Mouse (Mus musculus): ENCODE data around the gene Slc35e2.

Gene Slc35e2

GRCm38 (mm10) chr4:155575521-155575920 is 25.7 kb upstream of the Slc35e2 start:
- no peak for DNase-seq (ENCODE audit: low read depth, low spot score)

GRCm38 (mm10) chr4:155577132-155577531 is 24.1 kb upstream of the Slc35e2 start:
- DNase-seq (ENCODE audit: low read depth, low spot score) = no peak

GRCm38 (mm10) chr4:155577741-155578140 is 23.5 kb upstream of the Slc35e2 start:
- DNase-seq (ENCODE audit: low read depth, low spot score) = no peak

DNA sequence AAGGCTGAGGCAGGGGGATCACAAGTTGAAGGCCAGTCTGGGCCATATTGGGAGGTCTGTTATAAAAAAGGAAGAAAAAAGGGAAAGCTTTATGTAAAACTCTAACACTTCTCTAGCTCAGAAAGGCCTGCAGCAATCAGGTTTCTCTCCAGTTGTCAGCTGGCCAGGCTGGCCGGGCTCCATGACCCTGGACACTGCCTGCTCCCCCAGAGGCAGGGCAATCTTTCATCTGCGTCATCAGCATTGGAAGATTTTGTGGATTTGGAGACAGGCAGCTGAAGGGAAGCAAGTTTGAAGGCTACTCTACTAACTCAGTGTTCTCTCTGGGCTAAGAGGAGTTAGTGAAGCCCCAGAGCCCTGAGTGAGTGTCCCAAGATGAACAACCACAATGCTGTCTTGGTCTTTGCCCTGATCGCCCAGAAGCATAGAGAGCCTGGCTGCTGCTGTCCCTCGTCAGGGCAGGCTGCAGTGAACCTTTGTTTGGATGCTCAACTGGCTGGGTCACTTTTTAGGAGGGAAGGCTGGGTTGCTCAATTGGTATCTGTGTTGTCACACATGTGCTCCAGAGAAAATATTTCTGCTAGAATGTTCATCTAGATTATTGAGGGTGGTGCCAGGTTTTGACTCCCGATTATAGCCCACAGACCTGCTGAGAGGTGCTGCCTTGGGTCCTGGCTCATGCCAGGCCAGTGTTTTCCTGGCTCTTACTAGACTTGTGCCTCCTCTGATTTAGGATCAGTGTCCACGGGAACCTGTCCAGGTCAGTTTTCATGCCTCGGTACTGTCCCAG is 22.7 kb upstream of the Slc35e2 start:
- DNase-seq (ENCODE audit: low read depth, low spot score) = no peak

- DNase-seq (ENCODE audit: low read depth, low spot score) = peak; percentile 63
Observed at GRCm38 (mm10) chr4:155580420-155580819, 20.8 kb upstream of the Slc35e2 start.

GRCm38 (mm10) chr4:155582279-155582905 is 18.8 kb upstream of the Slc35e2 start:
- DNase-seq (ENCODE audit: low read depth, low spot score) = no peak

GRCm38 (mm10) chr4:155589356-155589755 is 11.9 kb upstream of the Slc35e2 start:
- DNase-seq (ENCODE audit: low read depth, low spot score) = no peak

DNA sequence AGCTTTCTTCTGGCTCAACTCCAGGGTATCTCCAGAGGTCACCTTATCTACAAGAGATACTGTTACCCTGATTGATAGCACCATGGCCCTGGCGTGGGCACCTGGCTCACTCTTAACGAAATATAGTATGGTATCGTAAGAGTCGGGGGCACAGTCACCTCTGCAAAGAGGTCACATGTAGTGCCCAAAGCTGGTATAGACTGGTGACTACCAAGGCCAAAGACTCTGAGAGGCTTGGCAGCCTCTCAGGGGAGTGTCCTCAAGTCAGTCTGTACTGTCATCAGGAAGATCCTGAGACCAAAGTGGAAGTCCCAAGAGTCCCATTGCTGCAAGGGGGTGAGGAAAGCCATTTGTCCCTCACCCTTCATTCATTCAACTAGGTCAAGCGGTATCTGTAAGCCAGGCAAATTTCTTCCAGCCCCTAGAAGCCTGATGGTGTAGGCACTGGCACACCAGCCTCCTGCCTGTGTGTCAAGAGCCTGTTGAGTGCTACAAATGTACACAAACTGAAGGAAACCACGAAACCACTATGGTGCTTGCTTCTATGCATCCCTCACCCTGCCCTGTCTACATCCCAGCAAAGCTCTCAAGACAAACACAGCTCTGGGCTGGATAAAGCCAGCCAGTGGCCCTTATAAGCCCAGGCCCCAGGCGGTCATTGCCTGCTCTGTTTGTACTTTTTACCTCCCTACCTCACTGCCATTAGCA is 10.1 kb upstream of the Slc35e2 start:
- no peak for DNase-seq (ENCODE audit: low read depth, low spot score)

- no peak for DNase-seq (ENCODE audit: low read depth, low spot score)
Observed at GRCm38 (mm10) chr4:155593780-155594179, 7.4 kb upstream of the Slc35e2 start.

- no peak for DNase-seq (ENCODE audit: low read depth, low spot score)
Observed at GRCm38 (mm10) chr4:155595777-155596176, 5.4 kb upstream of the Slc35e2 start.

DNA sequence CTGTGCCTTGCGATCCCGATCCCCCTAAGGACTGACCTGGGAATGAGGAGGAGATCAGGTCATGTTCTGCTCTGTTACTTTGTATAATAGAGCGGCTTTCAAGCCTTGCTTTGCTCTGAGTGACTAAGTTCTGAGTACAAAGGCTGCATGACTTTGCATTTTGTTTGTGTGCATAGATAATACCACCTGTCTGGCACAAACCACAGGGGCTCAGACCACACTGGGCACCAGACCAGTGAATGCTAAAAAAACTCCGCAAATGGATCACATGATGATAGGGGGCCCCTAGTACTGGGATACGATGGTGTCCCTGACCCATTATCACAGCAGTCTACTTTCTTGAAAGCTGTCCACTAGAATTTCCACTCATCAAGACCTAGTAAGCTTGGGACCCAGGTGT is 4.6 kb upstream of the Slc35e2 start:
- DNase-seq (ENCODE audit: low read depth, low spot score) = no peak

- no peak for DNase-seq (ENCODE audit: low read depth, low spot score)
Observed at GRCm38 (mm10) chr4:155598536-155598935, 2.7 kb upstream of the Slc35e2 start.

DNA sequence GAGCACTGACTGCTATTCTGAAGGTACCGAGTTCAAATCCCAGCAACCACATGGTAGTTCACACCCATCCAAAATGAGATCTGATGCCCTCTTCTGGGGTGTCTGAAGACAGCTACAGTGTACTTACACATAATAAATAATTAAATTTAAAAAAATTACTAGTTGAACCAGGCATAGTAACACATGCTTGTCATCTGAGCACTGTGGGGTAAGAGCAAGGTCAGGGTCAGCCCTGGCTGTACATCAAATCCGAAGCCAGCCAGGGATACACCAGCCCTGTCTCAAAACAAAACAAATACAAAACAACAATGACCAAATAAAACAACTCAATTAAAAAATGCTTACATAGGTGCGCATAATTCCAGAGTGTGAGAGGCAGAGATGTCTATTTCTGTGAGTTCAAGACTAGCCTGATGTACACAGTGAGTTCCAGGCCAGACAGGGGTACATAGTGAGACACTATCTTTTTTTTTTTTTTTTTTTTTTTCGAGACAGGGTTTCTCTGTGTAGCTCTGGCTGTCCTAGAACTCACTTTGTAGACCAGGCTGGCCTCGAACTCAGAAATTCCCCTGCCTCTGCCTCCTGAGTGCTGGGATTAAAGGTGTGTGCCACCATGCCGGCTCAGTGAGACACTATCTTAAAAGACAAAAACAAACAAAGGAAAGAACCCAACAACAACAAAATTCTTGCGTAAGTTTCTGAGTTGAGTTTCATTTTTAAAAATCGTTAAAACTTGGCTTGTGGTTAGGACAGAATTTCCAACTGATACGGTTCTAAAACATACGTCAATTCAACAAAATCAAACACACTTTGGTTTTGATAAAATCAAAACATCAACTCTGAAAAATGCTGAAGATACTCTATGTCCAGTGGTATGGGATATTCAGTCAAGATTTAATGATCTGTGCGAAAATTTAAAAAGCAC is 1.1 kb upstream of the Slc35e2 start:
- DNase-seq (ENCODE audit: low read depth, low spot score) = no peak

GRCm38 (mm10) chr4:155601997-155602456 is 811 bp downstream of the Slc35e2 start:
- DNase-seq (ENCODE audit: low read depth, low spot score) = peak; percentile 37

GRCm38 (mm10) chr4:155602753-155603152 is 1.5 kb downstream of the Slc35e2 start:
- no peak for DNase-seq (ENCODE audit: low read depth, low spot score)

DNA sequence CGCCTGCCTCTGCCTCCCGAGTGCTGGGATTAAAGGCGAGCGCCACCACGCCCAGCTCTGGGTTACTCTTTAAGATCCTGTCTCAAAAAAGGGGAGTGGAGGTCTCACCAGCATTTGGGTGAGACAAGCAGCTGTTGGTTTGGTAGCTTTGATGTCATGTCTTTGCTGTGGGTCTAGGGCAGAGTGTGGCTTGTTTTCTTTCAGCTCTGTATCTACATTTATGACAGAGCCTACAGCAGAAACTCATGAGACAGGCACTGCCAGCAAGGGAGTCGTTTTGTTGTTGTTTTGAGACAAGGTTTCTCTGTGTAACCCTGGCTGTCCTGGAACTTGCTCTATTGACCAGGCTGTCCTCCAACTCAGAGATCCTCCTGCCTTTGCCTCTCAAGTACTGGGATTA is 2.6 kb downstream of the Slc35e2 start:
- DNase-seq (ENCODE audit: low read depth, low spot score) = no peak

- no peak for DNase-seq (ENCODE audit: low read depth, low spot score)
Observed at GRCm38 (mm10) chr4:155605132-155605531, 3.9 kb downstream of the Slc35e2 start.

GRCm38 (mm10) chr4:155606825-155607224 is 5.6 kb downstream of the Slc35e2 start:
- no peak for DNase-seq (ENCODE audit: low read depth, low spot score)

DNA sequence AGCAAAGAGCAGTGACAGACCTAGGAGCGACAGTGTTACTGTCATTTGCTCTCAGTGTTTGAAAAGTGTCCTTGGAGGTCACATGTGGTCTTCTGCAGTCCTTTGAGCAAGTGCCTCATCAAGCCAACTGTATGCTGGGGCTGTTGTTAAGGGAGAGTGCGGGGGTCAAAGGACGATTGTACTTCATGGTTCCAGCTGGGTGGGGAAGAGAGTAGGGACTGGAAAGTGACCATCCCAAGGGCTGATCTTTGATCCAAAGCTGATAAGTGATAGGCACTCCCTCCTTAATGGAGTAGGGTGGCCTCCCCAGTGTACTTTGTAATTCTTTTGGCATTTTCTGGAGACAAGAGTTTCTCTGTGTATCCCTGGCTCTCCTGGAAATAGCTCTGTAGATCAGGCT is 10.6 kb downstream of the Slc35e2 start:
- no peak for DNase-seq (ENCODE audit: low read depth, low spot score)

DNA sequence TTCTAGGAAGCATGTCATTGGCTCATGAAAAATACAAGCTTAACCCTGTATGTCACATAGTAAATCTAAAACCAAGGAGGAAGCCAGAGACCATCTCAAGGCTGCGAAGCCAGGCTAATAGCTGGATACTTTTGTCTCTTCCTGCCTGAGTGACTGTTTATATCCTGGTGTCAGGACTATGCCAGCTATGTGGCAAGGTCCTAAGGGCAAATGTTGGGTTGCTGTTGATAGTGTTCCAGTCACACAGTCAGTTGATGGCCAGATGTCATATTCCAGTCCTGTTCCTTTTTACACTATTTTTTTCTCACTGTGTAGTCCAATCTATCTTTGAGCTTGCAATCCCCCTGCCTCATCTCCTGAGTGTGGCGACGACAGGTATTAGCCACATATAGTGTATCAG is 12.0 kb downstream of the Slc35e2 start:
- no peak for DNase-seq (ENCODE audit: low read depth, low spot score)

DNA sequence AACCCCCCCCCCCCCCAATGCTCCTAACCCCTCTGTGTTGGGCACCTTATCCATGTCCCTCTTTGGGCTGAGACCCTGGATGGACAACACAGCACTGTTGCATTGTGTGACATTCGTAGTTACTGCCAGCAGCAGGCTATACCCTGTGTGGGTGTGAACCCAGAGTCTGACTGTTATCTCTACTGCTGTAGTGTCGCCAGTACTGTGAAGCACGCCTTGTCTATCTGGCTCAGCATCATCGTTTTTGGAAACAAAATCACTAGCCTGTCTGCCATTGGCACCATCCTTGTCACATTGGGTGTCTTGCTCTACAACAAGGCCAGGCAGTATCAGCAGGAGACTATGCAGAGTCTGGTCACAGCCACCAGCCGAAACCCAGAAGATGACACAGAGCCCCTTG is 17.1 kb downstream of the Slc35e2 start:
- peak; percentile 13 for DNase-seq (ENCODE audit: low read depth, low spot score)

All from brain, adult 2 months (tissue).